Mouse (Mus musculus) layer of hippocampus, postnatal 25 days (tissue): ENCODE data around the gene Ngly1. TPM values are rescaled to one million over a fixed set of nuclear protein-coding genes. Genes with fewer than 3 reads are reported as not detected.

Experiments
- DNase-seq, 2 experiments: peaks; one replicate each; pipeline ENCODE4 v3.0.0; 2022; ENCODE audit warnings: mixed read lengths in 2 of 2, low spot score in 1 of 2; ENCODE audit errors: extremely low spot score in 1 of 2
- total RNA-seq, 2 experiments: library from RNA; stranded (reverse); gene quantifications; 2 replicates each; pipeline ENCODE4 v1.2.3; 2021

The Ngly1 gene
- total RNA-seq, 2 experiments from 2014 or later: 31.9 to 32.7 TPM

DNA sequence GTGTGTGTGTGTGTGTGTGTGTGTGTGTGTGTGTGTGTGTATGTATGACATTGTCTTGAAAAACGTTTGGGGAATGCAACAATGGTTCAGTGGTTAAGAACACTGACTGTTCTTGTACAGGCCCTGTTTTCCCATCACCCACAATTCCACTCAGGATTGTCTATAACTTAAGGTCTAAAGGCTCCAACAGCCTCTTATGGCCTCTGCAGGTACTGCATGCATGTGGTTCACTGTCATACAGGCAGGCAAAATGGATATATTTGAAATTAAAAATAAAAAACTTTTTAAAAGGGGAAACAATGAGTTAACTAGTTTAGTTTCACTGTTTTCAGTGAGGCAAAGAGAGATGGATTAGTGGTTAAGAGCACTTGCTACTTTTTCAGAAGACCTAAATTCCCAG is 76.1 kb downstream of the Ngly1 start:
- no peak for DNase-seq

- no peak for DNase-seq
Measured at GRCm38 (mm10) chr14:16328531-16328930, 79.5 kb downstream of the Ngly1 start.

DNA sequence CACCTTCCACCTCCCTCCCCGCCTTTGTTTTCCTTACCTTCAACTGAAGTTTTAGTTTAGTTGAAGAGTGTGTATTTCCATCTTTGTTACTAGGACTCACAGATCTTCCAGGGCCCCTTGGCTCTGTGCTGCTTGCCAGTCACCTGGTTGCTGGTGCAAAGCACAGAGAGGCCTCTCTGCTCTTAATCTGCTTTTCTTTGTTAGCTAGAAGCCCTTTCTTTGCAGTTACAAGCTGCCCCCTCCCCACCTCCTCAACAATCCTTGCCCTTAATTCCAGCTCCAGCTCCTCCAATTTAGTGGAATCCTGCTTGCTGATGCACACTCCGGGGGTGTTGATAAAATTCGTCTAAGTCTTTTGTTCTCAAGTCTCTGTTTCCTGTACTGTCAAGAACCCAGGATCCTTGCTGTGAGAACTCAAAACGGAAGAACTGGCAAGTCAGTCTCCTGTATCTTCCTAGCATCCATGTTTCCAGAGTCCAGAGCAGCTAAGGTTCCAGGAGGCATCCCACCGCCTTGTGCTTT is 79.9 kb downstream of the Ngly1 start:
- DNase-seq: no peak

- no peak for DNase-seq
Measured at GRCm38 (mm10) chr14:16329756-16330155, 80.7 kb downstream of the Ngly1 start.

DNA sequence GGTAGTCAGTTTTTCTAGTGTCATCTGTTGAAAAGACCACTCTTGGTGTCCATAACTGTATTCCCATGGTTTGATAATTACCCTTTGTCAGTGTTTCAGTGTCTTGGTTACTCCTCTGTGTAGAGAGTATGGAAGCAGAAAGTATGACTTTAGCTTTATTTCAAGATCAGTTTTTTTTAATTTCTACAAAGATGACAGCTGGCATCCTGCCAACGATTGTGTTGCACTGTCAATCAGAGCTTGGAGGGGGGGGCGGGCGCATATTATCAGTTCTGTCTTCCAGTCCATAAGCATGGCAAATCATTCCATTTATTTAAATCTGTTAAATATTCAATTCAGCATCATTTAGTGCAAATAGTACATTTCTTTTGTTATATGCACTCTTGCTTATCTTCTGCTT is 85.2 kb downstream of the Ngly1 start:
- DNase-seq: no peak

DNA sequence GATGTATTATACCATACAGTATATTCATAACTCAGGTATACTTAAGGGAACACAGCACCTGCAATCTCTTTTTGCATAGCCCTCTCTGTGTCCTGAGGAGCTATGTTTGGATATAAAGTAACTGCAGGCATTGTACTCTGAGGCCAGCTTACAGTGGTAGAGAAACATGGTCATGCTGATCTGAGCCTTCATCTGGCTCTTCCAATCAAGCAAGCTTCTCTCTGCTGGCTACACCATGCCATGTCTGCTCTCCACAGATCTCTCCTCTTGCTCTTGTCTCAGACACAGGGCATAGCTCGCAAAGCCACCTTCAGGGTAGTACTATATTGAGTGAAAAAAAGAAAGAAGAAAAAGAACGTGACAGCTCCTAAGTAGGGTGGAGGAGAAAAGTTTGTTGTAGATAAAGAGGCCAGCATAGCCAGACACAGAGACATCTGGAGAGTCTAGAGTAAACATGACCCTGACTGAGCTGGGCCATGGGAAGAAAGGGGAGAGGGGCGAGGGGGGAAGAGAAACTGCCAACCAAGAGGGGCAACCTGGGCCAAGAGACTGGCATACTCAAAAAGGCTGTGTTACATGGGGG is 86.8 kb downstream of the Ngly1 start:
- DNase-seq: no peak

DNA sequence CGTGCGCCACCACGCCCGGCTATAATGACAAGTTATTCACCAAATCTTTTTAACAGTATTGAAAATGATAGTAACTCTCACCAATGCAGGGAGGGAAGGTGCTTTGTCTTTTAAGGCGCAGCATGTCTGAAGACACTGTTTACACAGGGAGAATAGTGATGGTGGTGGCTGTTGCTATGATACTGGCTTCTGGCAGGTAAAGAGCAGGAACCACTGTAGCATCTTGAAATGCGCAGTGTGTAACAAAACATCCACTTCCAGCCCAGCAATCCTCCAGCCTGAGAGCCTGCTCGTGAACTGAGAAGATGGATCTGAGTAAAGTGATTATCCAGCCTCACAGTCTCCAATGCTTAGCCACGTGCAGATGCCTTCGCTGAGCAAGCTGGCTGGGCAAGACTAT is 98.4 kb downstream of the Ngly1 start:
- no peak for DNase-seq

- DNase-seq: no peak
Measured at GRCm38 (mm10) chr14:16359704-16360103, 110.6 kb downstream of the Ngly1 start.

Other genes with a start within 250 kb of the Ngly1 start
- 1 to 10 TPM; 8.2 to 9.5 TPM for gene Oxsm, start 528 bp downstream of the Ngly1 start, total RNA-seq
- 10 to 100 TPM; 92.1 to 97.7 TPM for gene Top2b, start 115.9 kb downstream of the Ngly1 start, total RNA-seq